Mouse (Mus musculus) stomach, embryonic 14.5 days (tissue): ENCODE data around the gene Foxo3. TPM values are rescaled to one million over a fixed set of nuclear protein-coding genes. Genes with fewer than 3 reads are reported as not detected.

Experiments
- ATAC-seq: fragments of 200-750 bp; cut with Nextera tagmentation; 2 replicates; pipeline ENCODE4 v1.8.0; 2017; ENCODE audit warnings: low read depth, moderate TSS enrichment; ENCODE audit not compliant: insufficient number of reproducible peaks, insufficient read depth, low FRiP score
- H3K27ac ChIP-seq: fragments of 300-500 bp; sonication (generic); 2 replicates; pipeline ENCODE4 v1.5.1; 2014; ENCODE audit warnings: mild to moderate bottlenecking, low read length, moderate library complexity, mixed read lengths
- H3K27me3 ChIP-seq: fragments of 300-500 bp; sonication (generic); 2 replicates; pipeline ENCODE4 v1.6.1; 2014; ENCODE audit warnings: low read length, control low read depth, mixed read lengths; ENCODE audit not compliant: control insufficient read depth, insufficient read depth
- H3K36me3 ChIP-seq: fragments of 300-500 bp; sonication (generic); 2 replicates; pipeline ENCODE4 v1.6.1; 2014; ENCODE audit warnings: mild to moderate bottlenecking, control low read depth, low read length, moderate library complexity, mixed read lengths; ENCODE audit not compliant: control insufficient read depth, insufficient read depth
- H3K4me1 ChIP-seq: fragments of 300-500 bp; sonication (generic); 2 replicates; pipeline ENCODE4 v1.6.1; 2014; ENCODE audit warnings: low read length, control low read depth, mixed read lengths; ENCODE audit not compliant: control insufficient read depth, insufficient read depth
- H3K4me2 ChIP-seq: fragments of 300-500 bp; sonication (generic); replicated peaks from 2 replicates; pipeline ENCODE4 v1.6.1; 2014; ENCODE audit warnings: low read depth, low read length, control low read depth
- H3K4me3 ChIP-seq: fragments of 300-500 bp; sonication (generic); 2 replicates; pipeline ENCODE4 v1.5.1; 2014; ENCODE audit warnings: low read depth, low read length, control low read depth
- H3K9ac ChIP-seq: fragments of 300-500 bp; sonication (generic); replicated peaks from 2 replicates; pipeline ENCODE4 v1.6.1; 2014; ENCODE audit warnings: low read depth, mild to moderate bottlenecking, control low read depth, low read length, moderate library complexity, mixed read lengths
- H3K9me3 ChIP-seq: fragments of 300-500 bp; sonication (generic); 2 replicates; pipeline ENCODE4 v1.6.1; 2016; ENCODE audit warnings: low read depth, low read length, control low read depth; ENCODE audit not compliant: control insufficient read depth
- WGBS: fragments of 180-500 bp; shearing (Covaris S2); extraction: QIAGEN DNeasy Blood & Tissue Kit; methylation state at CpG from one replicate; pipeline ENCODE4 v1.1.7; 2014; 5-methylcytosine and 5-hydroxymethylcytosine counted together
- polyA plus RNA-seq: library from polyadenylated mRNA; unstranded; fragments of >200 nt; fragmentation: Nextera tagmentation; extraction: Ambion mirVana; gene quantifications from 2 replicates; pipeline ENCODE4 v1.2.1, GENCODE M21; 2014

The Foxo3 gene
- polyA plus RNA-seq, 1 experiment from 2014 or later, result 10.5 TPM

GRCm38 (mm10) chr10:42189037-42189436 is 87.5 kb downstream of the Foxo3 start:
- no peak overlapping the region for H3K4me2 ChIP-seq
- peaks cover 10% of the 10 kb centered on the region; the same call in 1 of the 2 replicates for H3K36me3 ChIP-seq
- ATAC-seq, result no peak
- no peak overlapping the region for H3K27ac ChIP-seq
- no peaks in the 10 kb centered on the region for H3K9me3 ChIP-seq
- peaks cover 23% of the 10 kb centered on the region for H3K4me1 ChIP-seq
- H3K9ac ChIP-seq, result no peak overlapping the region
- H3K27me3 ChIP-seq, result no peaks in the 10 kb centered on the region
- no peak overlapping the region for H3K4me3 ChIP-seq
- 74% methylated on average over 8 of the region's 8 CpGs for WGBS

GRCm38 (mm10) chr10:42188091-42188490 is 88.5 kb downstream of the Foxo3 start:
- H3K27ac ChIP-seq, result no peak overlapping the region
- no peak for ATAC-seq
- H3K4me1 ChIP-seq, result peaks cover 23% of the 10 kb centered on the region
- H3K4me2 ChIP-seq, result no peak overlapping the region
- H3K27me3 ChIP-seq, result no peaks in the 10 kb centered on the region
- peaks cover 10% of the 10 kb centered on the region; the same call in 1 of the 2 replicates for H3K36me3 ChIP-seq
- H3K9me3 ChIP-seq, result no peaks in the 10 kb centered on the region
- H3K4me3 ChIP-seq, result no peak overlapping the region
- no peak overlapping the region for H3K9ac ChIP-seq
- WGBS, result 56% methylated on average over 9 of the region's 9 CpGs

GRCm38 (mm10) chr10:42186941-42187401 is 89.6 kb downstream of the Foxo3 start:
- WGBS, result 83% methylated on average over 9 of the region's 9 CpGs
- no peak for ATAC-seq
- no peak overlapping the region for H3K4me2 ChIP-seq
- no peaks in the 10 kb centered on the region for H3K9me3 ChIP-seq
- H3K4me1 ChIP-seq, result peaks cover 18% of the 10 kb centered on the region; the same call in 1 of the 2 replicates
- H3K27me3 ChIP-seq, result no peaks in the 10 kb centered on the region
- H3K9ac ChIP-seq, result no peak overlapping the region
- H3K4me3 ChIP-seq, result no peak overlapping the region
- no peak overlapping the region for H3K27ac ChIP-seq
- H3K36me3 ChIP-seq, result peaks cover 10% of the 10 kb centered on the region; the same call in 1 of the 2 replicates

GRCm38 (mm10) chr10:42180333-42180732 is 96.2 kb downstream of the Foxo3 start:
- Histone ChIP-seq H3K27me3 (no peaks in the 10 kb centered on the region), H3K36me3 (peaks cover 4% of the 10 kb centered on the region; the same call in 1 of the 2 replicates), H3K27ac (no peak overlapping the region), H3K9me3 (no peaks in the 10 kb centered on the region), H3K9ac (no peak overlapping the region), H3K4me1 (no peaks in the 10 kb centered on the region), H3K4me3 (no peak overlapping the region), H3K4me2 (no peak overlapping the region)
- whole genome bisulfite sequencing, result 84% methylated on average over 8 of the region's 8 CpGs
- no peak for ATAC-seq

GRCm38 (mm10) chr10:42178751-42179150 is 97.8 kb downstream of the Foxo3 start:
- Histone ChIP-seq H3K27ac (no peak overlapping the region), H3K9me3 (no peaks in the 10 kb centered on the region), H3K36me3 (no peaks in the 10 kb centered on the region; the same call in 1 of the 2 replicates), H3K4me1 (no peaks in the 10 kb centered on the region), H3K9ac (no peak overlapping the region), H3K4me2 (no peak overlapping the region), H3K4me3 (no peak overlapping the region), H3K27me3 (no peaks in the 10 kb centered on the region)
- WGBS, result 89% methylated on average over 11 of the region's 11 CpGs
- no peak for ATAC-seq

- no peak for ATAC-seq
- H3K4me2 ChIP-seq, result no peak overlapping the region
- 68% methylated on average over 16 of the region's 16 CpGs for WGBS
Measured at GRCm38 (mm10) chr10:42177771-42178674, 98.5 kb downstream of the Foxo3 start.

GRCm38 (mm10) chr10:42174283-42174682 is 102.3 kb downstream of the Foxo3 start:
- H3K4me2 ChIP-seq, result no peak overlapping the region
- no peak overlapping the region for H3K9ac ChIP-seq
- H3K27me3 ChIP-seq, result no peaks in the 10 kb centered on the region
- no peak overlapping the region for H3K4me3 ChIP-seq
- no peak for ATAC-seq
- no peaks in the 10 kb centered on the region for H3K36me3 ChIP-seq
- 65% methylated on average over 5 of the region's 5 CpGs for WGBS
- H3K4me1 ChIP-seq, result peaks cover 7% of the 10 kb centered on the region; the same call in 1 of the 2 replicates
- no peak overlapping the region for H3K27ac ChIP-seq
- H3K9me3 ChIP-seq, result no peaks in the 10 kb centered on the region

More at GRCm38 (mm10) chr10:42177771-42178674, 98.5 kb downstream of the Foxo3 start:
- H3K4me3 ChIP-seq, result no peak overlapping the region
- no peaks in the 10 kb centered on the region for H3K4me1 ChIP-seq
- no peaks in the 10 kb centered on the region for H3K36me3 ChIP-seq
- H3K9ac ChIP-seq, result no peak overlapping the region
- H3K27me3 ChIP-seq, result no peaks in the 10 kb centered on the region
- no peaks in the 10 kb centered on the region for H3K9me3 ChIP-seq
- no peak overlapping the region for H3K27ac ChIP-seq

- H3K36me3 ChIP-seq, result no peaks in the 10 kb centered on the region
- ATAC-seq, result no peak
- H3K4me3 ChIP-seq, result no peak overlapping the region
- no peaks in the 10 kb centered on the region for H3K9me3 ChIP-seq
- no peak overlapping the region for H3K4me2 ChIP-seq
- H3K27ac ChIP-seq, result no peak overlapping the region
- H3K9ac ChIP-seq, result no peak overlapping the region
- H3K4me1 ChIP-seq, result peaks cover 7% of the 10 kb centered on the region; the same call in 1 of the 2 replicates
- H3K27me3 ChIP-seq, result no peaks in the 10 kb centered on the region
- WGBS, result 26% methylated on average over 1 of the region's 1 CpGs
Measured at GRCm38 (mm10) chr10:42173839-42174238, 102.7 kb downstream of the Foxo3 start.
